Mouse (Mus musculus): ENCODE measurements around the gene Copz1.
"Not testable (repeated sequence)": the region's sequence is repeated elsewhere in the genome, so short reads cannot be mapped to it uniquely, and the experiment has no call there.

Gene Copz1

DNA sequence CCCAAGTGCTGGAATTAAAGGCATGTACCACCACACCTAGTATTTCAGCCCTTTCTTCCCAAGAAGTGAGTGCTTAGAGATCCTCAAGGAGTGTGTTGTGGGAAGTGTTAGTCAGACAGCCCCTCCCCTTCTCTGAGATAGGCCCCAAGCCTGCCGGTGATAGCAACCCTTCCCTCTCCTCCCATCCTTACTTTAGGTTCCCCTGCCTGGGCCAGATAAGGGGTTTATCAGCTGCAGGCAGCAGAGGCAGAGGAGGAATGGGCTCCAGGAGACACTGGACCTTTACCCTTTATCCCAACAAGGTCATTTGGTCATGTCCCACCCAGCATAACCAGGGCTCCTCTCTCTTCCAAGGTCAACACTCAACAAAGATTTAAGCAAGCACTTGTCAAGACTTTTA lies 20.9 kb upstream of the Copz1 start:
- no peak for DNase-seq (ENCODE audit: low spot score)

DNA sequence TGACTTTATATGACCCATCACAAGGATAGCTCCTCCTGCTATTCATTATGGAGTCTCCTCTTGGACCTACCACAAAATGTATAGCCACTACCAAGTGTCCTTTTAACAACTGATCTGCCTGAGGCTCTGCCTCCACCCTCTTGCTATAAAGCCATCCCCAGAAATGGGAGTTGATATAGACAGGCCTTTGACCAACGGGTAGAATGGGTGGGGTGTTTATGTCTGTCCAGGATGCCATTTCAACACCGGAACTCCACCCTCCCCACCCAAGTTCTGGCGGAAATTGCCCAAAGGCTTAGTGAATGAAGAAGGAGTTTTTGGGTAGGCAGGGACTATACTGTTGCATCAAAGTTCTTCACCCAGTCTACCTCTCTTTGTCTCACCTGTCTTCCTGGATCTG lies 19.9 kb upstream of the Copz1 start:
- no peak for DNase-seq (ENCODE audit: low spot score)

DNA sequence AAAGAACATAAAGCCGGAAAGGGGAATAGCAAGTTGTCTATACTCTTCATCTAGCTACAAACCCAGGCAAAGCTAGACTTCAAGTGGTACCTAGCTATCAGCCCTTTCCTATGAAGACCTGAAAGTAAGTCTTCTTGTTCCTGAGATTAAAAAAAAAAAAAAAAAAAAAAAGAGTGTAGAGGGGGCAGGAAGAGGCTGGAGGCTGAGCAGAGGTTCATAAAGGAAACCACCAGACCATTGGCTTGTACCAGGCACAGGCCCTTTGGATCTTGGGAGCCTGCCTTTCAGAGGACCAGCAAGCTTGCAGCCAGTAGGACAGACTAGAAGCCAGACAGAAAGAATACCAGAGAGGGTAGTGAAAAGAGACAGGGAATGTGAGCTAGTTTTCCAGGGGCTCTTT lies 19.2 kb upstream of the Copz1 start:
- DNase-seq (ENCODE audit: low spot score): no peak

DNA sequence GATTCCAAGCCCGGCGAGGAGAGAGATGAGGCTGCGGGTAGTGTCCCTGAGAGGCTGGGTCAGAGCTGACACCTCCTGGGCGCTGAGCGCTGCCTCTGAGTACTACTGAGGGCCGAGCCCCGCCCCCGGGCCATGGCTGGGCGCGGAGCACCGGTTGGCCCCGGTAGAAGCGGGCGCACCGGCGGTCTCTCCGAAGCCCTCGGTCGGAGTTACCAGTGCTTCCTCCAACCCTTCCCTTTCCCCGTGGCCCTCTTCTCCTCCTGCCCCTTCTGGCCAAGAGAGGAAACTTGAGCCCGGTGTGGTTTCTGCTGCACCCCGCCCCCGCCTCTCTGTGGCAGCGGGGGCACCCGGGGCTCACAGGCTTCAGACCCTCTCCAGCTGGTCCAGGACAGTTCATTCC lies 17.3 kb upstream of the Copz1 start:
- DNase-seq (ENCODE audit: low spot score): no peak

DNA sequence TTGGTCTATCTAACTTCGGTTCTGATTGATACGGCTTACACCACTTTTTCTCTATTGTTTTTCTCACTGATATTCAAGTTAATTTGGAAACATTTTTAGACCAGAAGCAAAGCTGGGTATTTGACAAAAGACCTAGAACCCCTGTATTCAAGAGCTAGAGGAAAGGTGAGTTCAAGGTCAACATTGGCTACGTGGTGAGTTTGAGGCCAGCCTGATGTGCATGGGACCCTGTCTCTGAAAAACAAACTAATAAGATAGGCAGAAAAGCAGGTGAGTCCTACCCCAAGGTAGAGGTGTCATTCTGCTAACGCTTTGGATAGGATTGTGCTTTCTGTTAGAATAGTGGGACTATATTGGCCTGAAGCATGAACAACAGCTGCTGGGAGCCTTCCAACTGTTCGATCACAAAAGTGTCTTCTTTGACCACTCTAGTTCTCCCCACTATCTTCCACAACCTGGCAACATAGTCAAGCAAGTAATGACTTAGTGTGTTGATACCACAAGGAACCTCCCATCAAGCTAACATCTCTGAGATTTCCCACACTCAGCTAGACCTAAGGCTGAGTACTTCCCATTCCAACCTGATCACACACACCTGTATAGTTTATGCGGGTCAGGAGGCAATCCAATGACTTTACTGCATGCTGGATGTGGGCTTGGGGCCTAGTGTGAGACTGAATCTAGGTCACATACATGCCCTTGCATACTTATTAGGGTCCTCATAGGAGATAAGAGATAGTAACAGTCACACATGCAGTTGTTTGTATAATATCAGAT lies 16.1 kb upstream of the Copz1 start:
- no peak for DNase-seq (ENCODE audit: low spot score)

DNA sequence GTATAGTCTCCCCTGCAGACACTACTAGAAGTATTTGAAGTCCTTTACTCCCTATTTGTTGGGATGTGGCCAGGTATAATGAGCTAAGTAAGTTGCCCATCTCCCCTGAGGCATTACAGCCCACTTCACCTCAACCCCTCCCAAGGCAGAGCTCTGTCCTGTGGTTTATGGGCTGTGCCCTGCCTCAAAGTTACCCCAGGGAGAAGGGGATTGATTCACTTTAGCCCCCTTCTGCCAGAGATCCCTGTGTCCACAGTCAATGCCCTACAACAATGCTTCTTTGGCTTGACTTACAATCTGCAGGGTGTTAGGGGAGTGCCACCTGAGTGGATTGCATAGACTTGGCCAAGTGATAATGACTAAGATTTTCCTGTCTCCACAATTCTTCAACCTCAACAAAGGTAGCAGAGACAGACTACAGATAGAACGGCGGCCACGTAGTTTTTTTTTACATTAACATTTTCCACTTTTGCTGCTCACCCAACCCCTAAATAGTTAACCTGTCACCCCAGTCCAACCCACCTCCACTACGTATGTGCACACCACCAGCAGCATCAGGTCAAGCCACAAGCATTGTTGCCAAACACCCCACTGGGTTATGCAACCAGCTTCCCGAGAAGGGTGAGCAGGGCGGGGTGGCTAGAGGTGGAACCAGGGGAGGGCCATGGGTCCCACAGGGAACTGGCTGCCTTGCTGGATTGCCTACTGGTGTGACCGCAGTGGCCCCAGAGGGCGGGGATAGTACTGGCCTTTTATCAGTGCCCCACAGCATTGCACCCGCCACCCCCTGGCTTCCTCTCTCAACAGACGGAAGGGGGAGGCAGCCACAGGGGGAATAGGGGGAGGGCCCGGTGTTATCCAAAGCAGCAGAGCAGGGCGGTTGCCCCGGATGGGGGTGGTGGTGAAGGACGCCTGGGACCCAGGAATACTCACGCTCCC lies 14.5 kb upstream of the Copz1 start, which contains the start of gene Nfe2:
Nfe2 (minus strand) TSS at position 614 of the 939 bp plus-strand sequence.
- peak; percentile 55 for DNase-seq (ENCODE audit: low spot score)

DNA sequence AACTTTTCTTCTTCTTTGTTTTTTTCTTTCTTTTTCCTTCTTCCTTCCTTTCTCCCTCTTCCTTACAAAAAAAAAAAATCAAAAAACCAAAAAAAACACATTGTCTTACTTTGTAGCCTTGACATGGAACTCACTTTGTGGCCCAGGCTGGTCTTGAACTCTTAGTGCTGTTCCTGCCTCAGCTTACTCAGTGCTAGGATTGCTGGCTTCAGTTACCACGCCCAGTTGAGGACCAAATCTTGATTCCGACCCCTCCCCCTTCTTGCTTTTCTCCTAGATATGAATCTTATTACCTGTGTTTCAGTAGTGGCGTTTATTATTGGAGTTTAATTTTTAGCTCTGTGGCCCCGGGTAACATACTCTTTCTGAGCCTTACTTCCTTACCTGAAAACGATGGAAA lies 13.4 kb upstream of the Copz1 start:
- no peak for DNase-seq (ENCODE audit: low spot score)

DNA sequence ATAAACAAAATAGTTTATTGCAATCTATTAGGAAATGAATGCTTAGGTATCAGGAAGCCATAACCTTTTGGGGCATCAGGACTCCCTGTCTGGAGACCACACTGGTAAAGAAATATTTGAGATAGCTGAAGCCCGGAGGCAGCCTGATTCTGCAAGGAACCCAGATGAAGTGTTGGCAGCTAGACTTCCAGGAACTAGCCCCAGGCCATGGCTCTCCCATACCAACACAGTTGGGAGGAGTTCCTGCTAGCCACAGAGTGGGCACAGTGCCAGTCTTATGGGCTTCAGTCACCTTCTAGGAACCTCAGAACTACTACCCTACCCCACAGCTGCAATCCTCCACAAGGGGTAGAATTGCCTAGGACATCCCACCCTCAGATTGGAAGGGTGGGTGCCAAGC lies 12.5 kb upstream of the Copz1 start:
- DNase-seq (ENCODE audit: low spot score): no peak

DNA sequence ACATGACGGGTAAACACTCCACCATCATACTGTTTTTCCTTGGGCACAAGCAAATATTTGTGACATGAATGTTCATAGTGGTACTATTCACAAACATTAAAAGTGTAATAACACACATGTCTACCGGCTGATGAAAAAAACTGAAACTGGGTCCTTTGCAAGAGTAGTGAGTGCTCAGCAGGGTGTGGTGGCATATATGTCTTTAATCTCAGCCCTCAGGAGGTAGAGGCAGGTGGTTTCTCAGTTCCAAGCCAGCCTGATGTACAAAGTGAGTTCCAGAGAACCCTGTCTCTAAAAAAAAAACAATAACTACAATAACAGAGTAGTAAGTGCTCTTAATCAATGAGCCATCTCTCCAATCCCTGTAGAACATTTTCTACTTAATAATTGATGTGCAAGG lies 7.7 kb upstream of the Copz1 start:
- no peak for DNase-seq (ENCODE audit: low spot score)

DNA sequence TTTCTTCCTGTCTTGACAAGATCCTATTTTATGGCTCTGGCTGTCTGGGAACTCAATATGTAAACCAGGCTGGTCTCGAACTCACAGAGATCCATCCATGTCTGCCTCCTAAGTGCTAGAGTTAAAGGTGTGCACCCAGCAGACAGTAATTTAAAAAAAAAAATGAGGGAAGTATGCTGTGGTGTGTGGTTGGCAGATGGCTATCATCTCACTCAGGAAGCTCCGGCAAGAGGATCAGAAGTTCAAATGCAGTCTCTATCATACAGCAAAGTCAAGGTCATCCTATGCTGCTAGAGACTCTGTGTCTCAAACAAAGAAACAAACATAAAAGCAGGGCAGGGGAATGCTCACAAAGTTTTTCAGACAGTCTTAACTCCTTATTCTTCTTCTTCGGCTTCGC lies 3.6 kb upstream of the Copz1 start:
- DNase-seq (ENCODE audit: low spot score): no peak

DNA sequence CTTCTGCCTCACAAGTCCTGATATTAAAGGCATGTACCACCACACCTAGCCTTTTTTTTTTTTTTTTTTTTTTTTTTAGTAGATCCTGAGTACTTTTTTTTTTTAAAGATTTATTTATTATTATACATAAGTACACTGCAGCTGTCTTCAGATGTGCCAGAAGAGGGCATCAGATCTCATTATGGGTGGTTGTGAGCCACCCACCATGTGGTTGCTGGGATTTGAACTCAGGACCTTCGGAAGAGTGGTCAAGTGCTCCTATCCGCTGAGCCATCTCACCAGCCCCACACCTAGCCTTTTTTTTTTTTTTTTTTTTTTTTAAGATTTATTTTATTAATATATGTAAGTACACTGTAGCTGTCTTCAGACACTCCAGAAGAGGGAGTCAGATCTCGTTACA lies 3.4 kb downstream of the Copz1 start:
- DNase-seq (ENCODE audit: low spot score): not testable (repeated sequence)

DNA sequence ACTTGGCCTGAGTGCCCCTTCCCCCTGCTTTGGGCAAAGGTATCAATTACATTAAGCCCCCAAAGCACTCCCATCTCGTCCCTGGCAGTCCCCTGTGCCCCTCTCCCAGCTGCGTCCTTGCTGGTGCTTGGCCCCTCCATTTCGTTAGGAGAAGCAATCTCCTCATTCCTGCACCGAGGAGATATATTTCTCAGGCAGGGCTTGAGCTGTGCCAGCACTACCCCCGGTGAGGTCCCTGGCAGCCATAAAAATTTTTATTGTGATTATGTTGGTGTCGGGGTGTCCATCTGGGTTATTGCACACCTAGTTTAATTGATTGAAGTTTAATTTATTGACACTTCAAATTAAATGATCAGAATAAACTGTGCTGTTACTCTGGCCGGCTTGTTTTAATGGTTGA lies 5.4 kb downstream of the Copz1 start:
- no peak for DNase-seq (ENCODE audit: low spot score)

DNA sequence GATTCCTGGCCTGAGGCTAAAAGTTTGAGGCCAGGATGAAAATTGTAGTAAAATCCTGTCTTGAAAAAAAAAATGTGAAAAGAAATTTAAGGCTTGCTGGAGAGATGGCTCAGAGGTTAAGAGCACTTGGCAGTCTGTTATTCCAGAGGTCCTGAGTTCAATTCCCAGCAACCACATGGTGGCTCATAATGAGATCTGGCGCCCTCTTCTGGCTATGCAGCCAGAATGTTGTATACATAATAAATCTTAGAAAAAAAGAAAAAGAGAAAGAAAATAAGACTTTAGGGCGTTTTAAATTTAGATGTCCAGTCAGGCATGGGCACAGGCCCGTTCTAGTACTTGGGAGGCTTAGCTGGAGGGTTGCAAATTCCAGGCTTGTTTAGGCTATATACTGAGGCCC lies 7.2 kb downstream of the Copz1 start:
- DNase-seq (ENCODE audit: low spot score): no peak

DNA sequence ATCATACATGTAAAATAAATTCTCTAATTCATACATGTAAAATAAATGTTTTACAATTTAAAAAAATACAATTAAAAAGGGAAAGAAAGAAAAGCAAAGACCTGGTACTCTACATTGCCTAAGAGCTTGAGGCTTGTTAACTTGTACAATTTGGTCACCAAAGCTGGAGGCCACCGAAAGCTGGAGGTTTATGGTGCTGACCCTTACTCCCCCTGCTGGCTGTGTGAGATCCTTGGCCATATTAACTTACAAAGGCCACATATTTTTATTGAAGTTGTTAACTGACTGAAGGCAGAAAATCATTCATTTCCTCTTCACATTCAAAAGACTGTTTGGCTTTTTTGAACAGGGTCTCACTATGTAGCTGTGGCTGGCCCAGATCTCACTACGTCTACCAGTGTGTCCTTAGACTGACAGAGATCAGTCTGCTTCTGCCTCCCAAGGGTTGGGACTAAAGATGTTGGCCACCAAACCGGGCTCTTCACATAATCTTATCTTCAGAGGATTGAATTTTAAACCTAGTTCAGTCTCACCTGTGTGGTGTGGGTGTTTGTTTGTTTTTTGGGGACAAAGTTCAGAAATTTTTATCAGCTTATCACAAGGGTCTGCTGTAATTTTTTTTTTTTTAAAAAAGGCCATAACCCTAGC lies 8.4 kb downstream of the Copz1 start:
- DNase-seq (ENCODE audit: low spot score): no peak

DNA sequence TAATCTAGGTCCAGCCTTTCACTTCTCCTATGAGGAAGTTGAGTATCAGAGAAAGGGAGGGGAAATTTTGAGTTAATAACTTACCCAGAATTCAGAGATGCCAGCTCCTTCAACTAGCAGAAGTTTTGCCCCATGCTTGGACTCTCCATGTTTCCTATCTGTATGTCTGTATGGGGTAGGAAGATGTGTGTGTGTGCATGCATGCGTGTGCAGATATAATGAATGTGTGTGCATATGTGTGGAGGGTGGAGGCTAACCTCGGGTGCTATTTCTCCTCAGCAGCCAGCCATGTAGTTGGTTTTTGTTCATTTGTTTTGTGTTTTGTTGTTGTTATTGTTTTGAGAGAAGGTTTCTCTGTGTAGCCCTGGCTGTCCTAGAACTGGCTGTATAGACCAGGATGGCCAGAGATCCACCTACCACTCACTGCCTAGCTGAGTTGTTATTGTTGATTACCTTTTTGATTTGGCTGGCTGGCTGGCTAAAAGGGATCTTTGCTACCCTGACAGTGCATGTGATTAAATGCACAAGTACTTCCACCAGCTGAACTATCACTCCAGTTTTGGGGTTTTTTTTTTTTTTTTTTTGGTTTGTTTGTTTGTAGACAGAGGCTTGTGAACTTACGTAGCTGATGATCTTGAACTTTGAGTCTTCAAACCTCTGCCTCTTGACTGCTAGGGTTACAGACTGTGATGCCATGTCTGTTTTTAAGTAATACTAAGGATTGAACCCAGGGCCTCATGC lies 9.1 kb downstream of the Copz1 start:
- no peak for DNase-seq (ENCODE audit: low spot score)

DNA sequence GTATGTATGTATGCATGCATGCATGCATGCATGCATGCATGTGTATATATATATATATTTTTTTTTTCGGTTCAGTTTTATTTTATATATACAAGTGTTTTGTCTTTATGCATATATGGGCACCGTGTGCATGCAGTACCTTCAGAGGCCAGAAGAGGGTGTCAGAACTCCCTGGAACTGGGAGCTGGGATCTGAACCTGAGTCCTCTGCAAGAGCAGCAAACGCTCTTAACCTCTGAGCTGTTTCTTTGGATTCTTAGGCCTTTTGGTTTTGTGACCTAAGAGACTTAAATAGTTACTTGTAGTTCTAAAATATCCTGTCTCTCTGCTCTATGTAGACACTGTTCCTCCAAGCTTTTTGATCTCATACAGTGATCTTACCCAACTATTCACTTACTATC lies 11.6 kb downstream of the Copz1 start:
- peak; percentile 38 for DNase-seq (ENCODE audit: low spot score)

DNA sequence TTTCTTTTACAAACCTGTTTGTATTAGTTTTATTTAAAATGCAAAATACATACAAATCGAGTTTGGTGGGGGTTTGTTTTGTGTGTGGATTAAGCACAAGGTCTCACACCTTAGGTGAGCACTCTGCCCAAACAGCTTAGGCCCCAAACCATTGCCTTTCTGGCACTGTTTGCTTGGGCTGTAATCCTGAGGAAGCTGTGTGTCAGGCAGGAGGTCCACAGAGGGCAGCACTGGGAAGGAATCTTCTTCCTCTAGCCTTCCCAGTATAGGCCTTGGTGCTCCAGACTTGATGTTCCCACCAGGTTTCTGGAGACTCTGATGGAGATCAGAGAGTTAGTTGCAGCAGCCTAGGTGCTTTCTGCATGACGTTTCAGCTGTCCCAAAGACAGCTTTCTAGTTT lies 12.1 kb downstream of the Copz1 start:
- DNase-seq (ENCODE audit: low spot score): no peak

DNA sequence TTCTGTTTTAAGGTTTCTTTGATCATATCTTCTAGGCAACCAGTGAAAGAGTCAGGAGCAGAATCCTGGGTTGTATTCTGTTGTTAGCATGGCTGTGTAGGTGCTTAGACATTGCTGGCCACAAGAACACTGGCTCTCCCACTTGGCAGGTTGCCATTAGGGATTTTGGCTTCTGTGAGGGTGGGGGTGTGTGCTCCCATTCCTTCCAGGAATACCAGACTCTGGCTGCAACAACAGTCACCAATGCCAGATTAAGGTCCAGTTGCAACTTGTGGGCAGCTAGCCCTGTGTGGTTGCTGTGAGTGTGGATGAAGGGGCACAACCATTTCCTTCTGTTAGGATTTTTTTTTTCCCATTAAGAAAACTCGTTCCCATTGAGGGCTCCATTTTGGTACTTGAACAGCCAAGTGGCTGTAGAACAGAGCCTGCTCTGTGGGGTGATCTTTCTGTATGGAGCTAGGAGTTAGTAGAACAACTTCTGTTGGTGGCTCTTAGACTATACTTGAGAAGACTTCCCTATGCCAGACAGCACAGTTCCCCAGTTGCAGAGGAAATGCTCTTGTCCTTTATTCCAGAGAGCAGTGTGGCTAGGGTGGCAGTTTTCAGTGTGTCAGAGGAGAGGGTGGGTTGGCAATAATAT lies 13.4 kb downstream of the Copz1 start:
- DNase-seq (ENCODE audit: low spot score): no peak

DNA sequence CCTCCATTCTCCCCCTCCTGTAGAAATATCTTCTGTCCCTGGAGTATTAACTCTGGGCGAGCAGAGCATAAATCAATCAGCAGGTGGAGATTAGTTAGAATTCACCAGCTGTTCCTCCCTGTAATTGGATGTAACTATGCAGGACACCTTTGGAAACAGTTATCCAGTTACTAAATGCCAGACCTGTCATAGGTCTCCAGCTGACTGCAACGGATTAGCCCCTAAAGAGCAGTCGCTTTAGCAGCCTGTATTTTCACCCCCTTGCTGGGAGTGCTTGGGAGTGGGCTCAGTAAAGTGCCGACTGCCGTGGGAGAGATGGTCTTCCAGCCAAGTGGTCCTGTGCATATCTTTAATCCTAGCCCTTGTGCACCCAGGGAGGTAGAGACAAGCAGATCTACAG lies 17.1 kb downstream of the Copz1 start:
- no peak for DNase-seq (ENCODE audit: low spot score)

DNA sequence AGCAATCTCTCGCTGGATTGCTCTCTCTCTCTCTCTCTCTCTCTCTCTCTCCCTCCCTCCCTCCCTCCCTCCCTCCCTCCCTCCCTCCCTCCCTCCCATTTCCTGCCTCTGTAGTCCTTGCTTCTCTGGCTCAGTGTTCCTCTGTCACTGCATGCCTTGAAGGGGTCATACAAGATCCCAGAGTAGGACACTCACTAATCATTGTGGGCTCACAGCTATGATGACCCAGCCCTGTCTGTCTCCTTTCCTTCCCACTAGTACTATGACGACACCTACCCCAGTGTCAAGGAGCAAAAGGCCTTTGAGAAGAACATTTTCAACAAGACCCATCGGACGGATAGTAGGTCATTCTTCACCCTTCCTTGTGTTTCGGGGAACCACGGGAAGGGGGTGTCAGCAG lies 17.9 kb downstream of the Copz1 start:
- DNase-seq (ENCODE audit: low spot score): no peak

DNA sequence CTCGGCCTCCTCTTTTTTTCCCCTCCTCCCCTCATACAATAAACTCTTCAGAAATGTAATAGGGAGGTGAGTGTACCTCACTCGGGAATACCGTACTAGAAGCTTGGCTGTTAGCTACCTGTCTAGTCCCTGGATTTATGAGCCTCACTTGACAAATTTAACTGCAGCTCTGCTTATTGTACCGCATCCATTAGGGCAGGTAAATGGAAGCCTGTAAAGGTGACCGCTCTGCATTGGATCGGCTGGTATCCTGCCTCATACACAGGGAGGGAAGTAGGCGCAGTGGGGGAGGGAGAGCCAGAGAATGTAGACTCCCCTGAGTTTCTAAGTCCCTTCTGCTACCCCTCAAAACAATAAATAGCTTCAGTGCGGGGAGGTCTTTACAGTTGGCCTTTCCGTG lies 18.3 kb downstream of the Copz1 start:
- no peak for DNase-seq (ENCODE audit: low spot score)

Data from urinary bladder, postnatal 25 days (tissue).